Mouse (Mus musculus): ENCODE data around the gene Frmd4a.

GRCm38 (mm10) chr2:4441840-4442239 lies 424.3 kb downstream of the Frmd4a start:
- TF ChIP-seq CTCF (IDR thresholded peaks at IDR 0.05; ENCODE audit: low read depth) (no peak), EP300 (IDR thresholded peaks at IDR 0.05; ENCODE audit: low read depth) (no peak)

Measured in heart, postnatal 0 days (tissue).